Mouse (Mus musculus): ENCODE measurements around the gene Gm10382. TPM values are rescaled to one million over a fixed set of nuclear protein-coding genes. Genes with fewer than 3 reads are reported as not detected.
"Not testable (repeated sequence)": the region's sequence is repeated elsewhere in the genome, so short reads cannot be mapped to it uniquely, and the experiment has no call there.

Gene Gm10382
- polyA plus RNA-seq, 1 experiment from 2014 or later, result 0.68 TPM

- H3K9me3 ChIP-seq, result no peaks in the 10 kb centered on the region
- H3K27ac ChIP-seq (replicated peaks), result no peak overlapping the region
- H3K4me1 ChIP-seq, result peaks cover 12% of the 10 kb centered on the region
- no peak overlapping the region for H3K4me2 ChIP-seq (replicated peaks)
- no peak for ATAC-seq (ENCODE audit: low FRiP score, low read depth)
- peaks cover 38% of the 10 kb centered on the region for H3K36me3 ChIP-seq
- H3K27me3 ChIP-seq, result no peaks in the 10 kb centered on the region
- no peak overlapping the region for H3K9ac ChIP-seq (replicated peaks)
- 57% methylated on average over 5 of the region's 5 CpGs for WGBS
- H3K4me3 ChIP-seq, result no peak overlapping the region
Observed at GRCm38 (mm10) chr5:125411972-125412530, 22.9 kb downstream of the Gm10382 start.

GRCm38 (mm10) chr5:125412536-125412935 is 23.4 kb downstream of the Gm10382 start:
- not testable (repeated sequence) for H3K27ac ChIP-seq (replicated peaks); H3K27me3 ChIP-seq; H3K4me3 ChIP-seq; ATAC-seq (ENCODE audit: low FRiP score, low read depth); H3K4me1 ChIP-seq; H3K9me3 ChIP-seq; H3K9ac ChIP-seq (replicated peaks); H3K4me2 ChIP-seq (replicated peaks)
- H3K36me3 ChIP-seq, result peaks cover 43% of the 10 kb centered on the region
- WGBS, result 95% methylated on average over 8 of the region's 8 CpGs

DNA sequence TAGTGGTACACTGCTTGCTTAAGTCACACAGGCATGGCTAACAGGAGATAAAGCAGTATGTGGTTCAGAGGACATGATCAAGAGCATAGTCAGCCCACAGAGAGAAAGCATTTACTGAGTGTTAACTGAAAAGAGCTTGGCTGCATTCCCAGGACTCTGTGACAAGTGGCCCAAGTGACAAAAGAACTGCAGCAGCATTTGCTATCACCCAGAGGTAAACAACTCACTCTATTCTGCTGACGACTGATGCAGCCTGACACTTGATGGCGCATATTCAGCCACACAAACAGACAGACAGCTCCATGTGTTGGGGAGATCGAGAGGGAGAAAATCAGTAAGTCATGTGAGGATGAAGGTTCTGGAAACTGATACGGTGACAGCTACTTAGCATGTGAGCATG is 24.6 kb downstream of the Gm10382 start:
- WGBS, result 89% methylated on average over 4 of the region's 4 CpGs
- no peak overlapping the region for H3K27ac ChIP-seq (replicated peaks)

DNA sequence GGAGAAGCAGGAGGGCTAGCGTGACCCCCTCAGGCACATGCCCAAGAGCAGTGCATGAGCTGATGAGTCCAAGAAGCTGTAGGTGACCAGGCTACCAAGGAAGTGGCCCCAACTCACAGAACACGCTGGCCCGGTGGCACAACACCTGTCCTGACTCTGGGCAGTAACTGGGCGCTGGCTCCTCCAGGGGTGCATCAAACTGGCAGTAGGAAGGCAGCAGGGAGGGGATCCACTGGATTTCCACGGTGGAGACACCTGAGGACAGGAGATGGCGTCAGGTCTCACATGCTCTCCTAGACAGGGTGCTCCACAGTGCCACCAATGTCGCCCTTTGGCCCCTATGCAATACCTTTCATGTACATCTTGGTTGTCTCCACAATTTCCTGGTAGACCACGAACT is 27.1 kb downstream of the Gm10382 start:
- no peak for ATAC-seq (ENCODE audit: low FRiP score, low read depth)
- no peaks in the 10 kb centered on the region for H3K9me3 ChIP-seq
- WGBS, result 93% methylated on average over 8 of the region's 8 CpGs
- peaks cover 79% of the 10 kb centered on the region for H3K36me3 ChIP-seq
- no peaks in the 10 kb centered on the region for H3K4me1 ChIP-seq
- H3K4me2 ChIP-seq (replicated peaks), result no peak overlapping the region
- no peak overlapping the region for H3K27ac ChIP-seq (replicated peaks)
- H3K9ac ChIP-seq (replicated peaks), result no peak overlapping the region
- H3K27me3 ChIP-seq, result no peaks in the 10 kb centered on the region
- H3K4me3 ChIP-seq, result no peak overlapping the region

More for the DNA sequence above, 24.6 kb downstream of the Gm10382 start:
- Histone ChIP-seq H3K36me3 (peaks cover 55% of the 10 kb centered on the region), H3K9ac (replicated peaks) (no peak overlapping the region), H3K4me3 (no peak overlapping the region), H3K4me1 (peaks cover 4% of the 10 kb centered on the region; the same call in 1 of the 2 replicates), H3K27me3 (no peaks in the 10 kb centered on the region), H3K4me2 (replicated peaks) (no peak overlapping the region), H3K9me3 (no peaks in the 10 kb centered on the region)
- no peak for ATAC-seq (ENCODE audit: low FRiP score, low read depth)

- Histone ChIP-seq H3K27me3 (no peaks in the 10 kb centered on the region), H3K36me3 (peaks cover 98% of the 10 kb centered on the region), H3K9ac (replicated peaks) (no peak overlapping the region), H3K4me2 (replicated peaks) (no peak overlapping the region), H3K4me3 (no peak overlapping the region), H3K4me1 (no peaks in the 10 kb centered on the region), H3K27ac (replicated peaks) (no peak overlapping the region), H3K9me3 (no peaks in the 10 kb centered on the region)
- 92% methylated on average over 12 of the region's 12 CpGs for WGBS
- no peak for ATAC-seq (ENCODE audit: low FRiP score, low read depth)
Observed at GRCm38 (mm10) chr5:125418636-125419035, 29.5 kb downstream of the Gm10382 start.

DNA sequence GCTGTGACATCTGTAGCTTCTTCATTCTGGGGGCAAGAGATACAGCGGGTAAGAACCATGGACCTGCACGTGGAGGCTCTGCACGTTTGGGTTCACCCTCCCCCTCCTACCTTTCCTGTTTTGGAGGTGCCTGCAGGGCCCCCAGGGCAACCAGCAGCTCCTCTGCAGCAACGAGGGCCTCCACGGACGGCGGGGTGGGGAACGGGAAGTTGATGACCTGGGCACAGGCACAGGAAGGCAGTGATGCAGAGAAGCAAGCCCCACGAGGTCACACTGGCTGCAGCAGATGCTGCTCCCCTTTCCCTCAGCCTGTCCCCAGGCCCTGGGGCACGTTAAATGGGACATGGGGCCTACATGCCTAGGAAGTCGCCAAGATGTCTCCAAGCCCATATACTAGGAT is 30.0 kb downstream of the Gm10382 start:
- WGBS, result 81% methylated on average over 11 of the region's 11 CpGs
- no peak for ATAC-seq (ENCODE audit: low FRiP score, low read depth)

GRCm38 (mm10) chr5:125425698-125426276 is 36.7 kb downstream of the Gm10382 start:
- no peaks in the 10 kb centered on the region for H3K4me1 ChIP-seq
- H3K36me3 ChIP-seq, result peaks cover 100% of the 10 kb centered on the region
- 92% methylated on average over 10 of the region's 10 CpGs for WGBS
- H3K9me3 ChIP-seq, result no peaks in the 10 kb centered on the region
- H3K27me3 ChIP-seq, result no peaks in the 10 kb centered on the region
- no peak overlapping the region for H3K9ac ChIP-seq (replicated peaks)
- H3K4me2 ChIP-seq (replicated peaks), result no peak overlapping the region
- H3K27ac ChIP-seq (replicated peaks), result no peak overlapping the region
- no peak overlapping the region for H3K4me3 ChIP-seq
- ATAC-seq (ENCODE audit: low FRiP score, low read depth), result no peak

More for the DNA sequence above, 30.0 kb downstream of the Gm10382 start:
- Histone ChIP-seq H3K4me2 (replicated peaks) (no peak overlapping the region), H3K4me1 (no peaks in the 10 kb centered on the region), H3K36me3 (peaks cover 98% of the 10 kb centered on the region), H3K4me3 (no peak overlapping the region), H3K9me3 (no peaks in the 10 kb centered on the region), H3K27me3 (no peaks in the 10 kb centered on the region), H3K27ac (replicated peaks) (no peak overlapping the region), H3K9ac (replicated peaks) (no peak overlapping the region)

GRCm38 (mm10) chr5:125426343-125426742 is 37.2 kb downstream of the Gm10382 start:
- Histone ChIP-seq H3K36me3 (peaks cover 100% of the 10 kb centered on the region), H3K4me2 (replicated peaks) (no peak overlapping the region), H3K27me3 (no peaks in the 10 kb centered on the region), H3K4me3 (no peak overlapping the region), H3K9ac (replicated peaks) (no peak overlapping the region), H3K4me1 (no peaks in the 10 kb centered on the region), H3K27ac (replicated peaks) (no peak overlapping the region), H3K9me3 (no peaks in the 10 kb centered on the region)
- WGBS, result 94% methylated on average over 10 of the region's 10 CpGs
- ATAC-seq (ENCODE audit: low FRiP score, low read depth), result no peak

DNA sequence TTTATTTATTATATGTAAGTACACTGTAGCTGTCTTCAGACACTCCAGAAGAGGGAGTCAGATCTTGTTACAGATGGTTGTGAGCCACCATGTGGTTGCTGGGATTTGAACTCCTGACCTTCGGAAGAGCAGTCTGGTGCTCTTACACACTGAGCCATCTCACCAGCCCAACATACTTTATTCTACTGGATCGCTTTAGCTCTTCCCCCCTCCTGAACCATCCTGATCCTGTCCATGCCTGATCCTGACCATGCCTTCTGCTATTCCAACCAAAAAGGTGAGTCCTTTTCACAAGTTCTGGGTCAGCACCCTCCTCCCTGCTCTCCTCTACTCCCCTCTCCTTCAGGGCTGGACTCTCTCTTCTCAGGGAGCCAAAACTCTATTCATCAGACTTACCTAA is 43.2 kb downstream of the Gm10382 start:
- H3K9ac ChIP-seq (replicated peaks); H3K4me3 ChIP-seq; H3K27me3 ChIP-seq; H3K27ac ChIP-seq (replicated peaks); ATAC-seq (ENCODE audit: low FRiP score, low read depth); H3K9me3 ChIP-seq: not testable (repeated sequence)
- WGBS, result 97% methylated on average over 2 of the region's 2 CpGs
- Histone ChIP-seq H3K4me2 (replicated peaks) (0 out of 2 replicates have a peak overlapping the region, but pooled peaks have one; percentile 89), H3K36me3 (peaks cover 47% of the 10 kb centered on the region), H3K4me1 (peaks cover 14% of the 10 kb centered on the region)

DNA sequence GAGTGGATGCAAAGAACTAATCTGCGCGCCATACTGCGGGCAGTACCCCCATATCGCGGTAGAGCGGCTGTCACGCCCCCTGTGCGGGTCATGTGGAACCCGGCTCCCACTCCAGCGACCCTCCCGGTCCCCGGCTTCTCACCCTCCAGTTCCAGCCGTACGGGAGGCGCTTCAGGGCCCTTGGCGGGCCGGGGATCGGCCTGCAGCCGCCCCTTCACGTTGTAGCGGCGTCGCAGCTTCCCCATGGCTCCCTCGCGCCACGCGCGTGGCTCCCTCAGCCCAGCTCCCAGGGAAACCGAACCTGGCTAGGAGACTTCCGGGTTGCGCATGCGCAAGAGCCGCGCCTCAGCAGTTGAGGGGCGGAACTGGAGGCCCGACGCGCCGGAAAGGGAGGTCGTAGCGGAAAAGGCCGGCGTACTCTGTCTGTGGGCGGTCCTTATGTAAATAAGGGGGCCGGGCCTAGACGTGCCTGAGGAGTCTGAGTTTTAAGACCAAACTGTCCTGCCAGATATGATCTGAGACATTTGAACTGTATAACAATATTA is 44.7 kb downstream of the Gm10382 start, which contains the start of gene Dhx37:
TSS of gene Dhx37 (minus strand) at position 329 of the 545 bp plus-strand sequence.
- peaks cover 31% of the 10 kb centered on the region for H3K36me3 ChIP-seq
- ATAC-seq (ENCODE audit: low FRiP score, low read depth), result peak; percentile 93
- H3K4me3 ChIP-seq, result peak within 1 kb of the TSS; percentile 92
- no peaks in the 10 kb centered on the region for H3K27me3 ChIP-seq
- H3K9ac ChIP-seq (replicated peaks), result peak within 1 kb of the TSS; percentile 90
- no peaks in the 10 kb centered on the region for H3K9me3 ChIP-seq
- peak within 1 kb of the TSS; percentile 66 for H3K27ac ChIP-seq (replicated peaks)
- H3K4me2 ChIP-seq (replicated peaks), result peak within 1 kb of the TSS; percentile 89
- peaks cover 14% of the 10 kb centered on the region for H3K4me1 ChIP-seq
- WGBS, result 0% methylated on average over 46 of the region's 46 CpGs

- H3K27me3 ChIP-seq; ATAC-seq (ENCODE audit: low FRiP score, low read depth); H3K9me3 ChIP-seq; H3K9ac ChIP-seq (replicated peaks); H3K27ac ChIP-seq (replicated peaks): not testable (repeated sequence)
- H3K4me1 ChIP-seq, result peaks cover 14% of the 10 kb centered on the region
- H3K4me3 ChIP-seq, result peak overlapping the region; percentile 92
- H3K36me3 ChIP-seq, result peaks cover 26% of the 10 kb centered on the region
- WGBS, result 55% methylated on average over 15 of the region's 15 CpGs
- peak overlapping the region; percentile 89 for H3K4me2 ChIP-seq (replicated peaks)
Observed at GRCm38 (mm10) chr5:125434347-125434746, 45.2 kb downstream of the Gm10382 start.

All from midbrain, embryonic 12.5 days (tissue).